Mouse (Mus musculus) hindbrain, embryonic 13.5 days (tissue): Measurements from ENCODE around the gene Ang. TPM values are rescaled to one million over a fixed set of nuclear protein-coding genes. Genes with fewer than 3 reads are reported as not detected.

Experiments used
- polyA plus RNA-seq: library from polyadenylated mRNA; unstranded; fragments of >200 nt; fragmentation: Nextera tagmentation; extraction: Ambion mirVana; gene quantifications from 2 replicates; pipeline ENCODE4 v1.2.1, GENCODE M21; 2015

The Ang gene
- polyA plus RNA-seq, 1 experiment from 2014 or later: 4.1 TPM

Other genes with a start within 250 kb of the Ang start
- gene Tep1, start 220.6 kb upstream of the Ang start, polyA plus RNA-seq: 2.5 and 3.2 TPM in 2 replicates
- 0.83 and 1.3 TPM in 2 replicates for gene Klhl33, start 193.6 kb upstream of the Ang start, polyA plus RNA-seq
- gene Osgep, start 166.3 kb upstream of the Ang start, polyA plus RNA-seq: 116 and 119 TPM in 2 replicates
- 225 and 228 TPM in 2 replicates for gene Apex1, start 166.2 kb upstream of the Ang start, polyA plus RNA-seq
- gene Pip4p1, start 160.3 kb upstream of the Ang start, polyA plus RNA-seq: 79.0 and 87.9 TPM in 2 replicates
- gene Pnp, start 160.1 kb upstream of the Ang start, polyA plus RNA-seq: 24.9 and 27.0 TPM in 2 replicates
- gene Gm49342, start 146.6 kb upstream of the Ang start, polyA plus RNA-seq: not detected in 2 replicates
- gene Pnp2, start 135.2 kb upstream of the Ang start, polyA plus RNA-seq: 0.57 and 0.60 TPM in 2 replicates
- gene Rnase10, start 83.4 kb upstream of the Ang start, polyA plus RNA-seq: not detected in 2 replicates
- not detected in 2 replicates for gene Rnase9, start 49.3 kb upstream of the Ang start, polyA plus RNA-seq
- not detected in 2 replicates for gene Rnase11, start 41.0 kb upstream of the Ang start, polyA plus RNA-seq
- not detected in 2 replicates for gene Rnase12, start 33.5 kb upstream of the Ang start, polyA plus RNA-seq
- gene Olfr750, start 16.7 kb upstream of the Ang start, polyA plus RNA-seq: 0.05 TPM in 1 of 2 replicates, not detected in the other
- 15.3 and 17.5 TPM in 2 replicates for gene Rnase4, start 73 bp upstream of the Ang start, polyA plus RNA-seq
- gene Eddm3b, start 23.3 kb downstream of the Ang start, polyA plus RNA-seq: not detected in 2 replicates
- gene Rnase6, start 32.8 kb downstream of the Ang start, polyA plus RNA-seq: 0.25 and 0.47 TPM in 2 replicates
- 0.60 TPM in 1 of 2 replicates, not detected in the other for gene Rnase1, start 55.6 kb downstream of the Ang start, polyA plus RNA-seq
- not detected in 2 replicates for gene Rnase2b, start 71.1 kb downstream of the Ang start, polyA plus RNA-seq
- gene Ang2, start 108.0 kb downstream of the Ang start, polyA plus RNA-seq: not detected in 2 replicates
- gene Ear14, start 112.2 kb downstream of the Ang start, polyA plus RNA-seq: not detected in 2 replicates
- gene Rnase2a, start 165.0 kb downstream of the Ang start, polyA plus RNA-seq: not detected in 2 replicates